Mouse (Mus musculus) thymus, postnatal 36 days (tissue): ENCODE results near the gene Fhl4.
A peak's percentile ranks its signal among the peaks of the same experiment; 100 is the strongest.

ENCODE experiments used
- DNase-seq, 2 experiments: peaks; one replicate each; pipeline ENCODE4 v3.0.0; 2022; ENCODE audit warnings: mixed read lengths in 2 of 2

The Fhl4 gene

DNA sequence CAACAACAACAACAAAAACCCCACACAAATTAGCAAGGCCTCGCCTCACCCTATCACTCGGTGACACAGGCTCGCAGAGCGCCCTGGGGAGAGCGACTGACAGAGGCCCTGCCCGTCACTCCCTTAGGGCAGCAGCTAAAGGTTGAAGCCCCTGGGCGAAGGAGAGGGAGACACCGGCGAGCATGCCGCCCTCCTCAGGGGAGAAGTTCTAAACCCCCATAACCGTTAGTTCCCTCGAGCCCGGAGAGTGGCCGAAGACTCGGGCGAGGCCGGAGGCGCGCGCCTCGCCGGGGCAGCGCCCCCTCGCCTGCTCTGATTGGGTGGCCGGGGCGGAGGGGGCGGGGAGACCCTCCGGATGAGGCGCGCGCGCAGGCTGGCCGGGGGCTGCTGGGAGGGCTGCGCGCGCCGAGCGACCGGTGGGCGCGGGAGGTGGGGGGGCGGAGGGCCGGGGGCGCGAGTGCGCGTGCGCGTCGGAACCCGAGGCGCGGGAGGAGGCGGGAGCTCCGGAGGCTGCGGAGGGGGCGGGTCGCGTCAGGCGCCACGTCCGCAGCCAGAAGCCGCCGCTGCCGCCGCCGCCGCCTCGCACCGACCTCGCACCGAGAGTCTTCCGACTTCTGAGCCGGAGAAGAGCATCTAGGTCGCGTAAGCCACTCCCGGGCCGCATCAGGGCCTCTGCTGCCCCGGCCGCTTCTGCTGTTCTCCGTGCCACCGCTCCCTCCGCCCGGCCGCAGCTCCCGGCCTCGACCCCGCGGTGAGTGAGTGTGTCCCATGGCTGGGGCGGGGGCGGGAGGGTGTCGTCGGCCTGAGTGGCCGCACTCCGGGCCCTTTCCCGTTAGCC is at the start of gene Fhl4, which contains the start of gene Tmem263:
Gene Fhl4, minus strand, starts transcription at position 249 of the 838 bp plus-strand sequence.
Gene Tmem263, plus strand, starts transcription at position 381 of the 838 bp plus-strand sequence.
- DNase-seq: peak; percentile 88 to 90

DNA sequence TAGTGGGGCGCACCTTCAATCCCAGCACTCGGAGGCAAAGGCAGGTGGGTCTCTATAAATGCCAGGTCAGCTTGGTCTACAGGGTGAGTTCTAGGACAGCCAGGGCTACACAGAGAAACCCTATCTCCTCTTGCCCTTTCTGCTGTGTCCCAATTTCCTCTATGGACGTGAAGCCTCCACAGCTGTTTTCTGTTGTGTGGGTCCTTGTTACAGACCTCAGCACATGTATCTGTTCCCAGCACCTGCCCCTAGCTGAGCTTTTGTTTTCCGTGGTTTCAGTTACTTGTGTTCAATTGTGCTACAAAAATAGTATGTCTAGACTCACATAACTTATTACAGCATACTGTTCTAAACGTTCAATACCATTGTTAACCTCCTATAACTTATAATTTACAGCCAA is 46.9 kb upstream of the Fhl4 start:
- no peak for DNase-seq

DNA sequence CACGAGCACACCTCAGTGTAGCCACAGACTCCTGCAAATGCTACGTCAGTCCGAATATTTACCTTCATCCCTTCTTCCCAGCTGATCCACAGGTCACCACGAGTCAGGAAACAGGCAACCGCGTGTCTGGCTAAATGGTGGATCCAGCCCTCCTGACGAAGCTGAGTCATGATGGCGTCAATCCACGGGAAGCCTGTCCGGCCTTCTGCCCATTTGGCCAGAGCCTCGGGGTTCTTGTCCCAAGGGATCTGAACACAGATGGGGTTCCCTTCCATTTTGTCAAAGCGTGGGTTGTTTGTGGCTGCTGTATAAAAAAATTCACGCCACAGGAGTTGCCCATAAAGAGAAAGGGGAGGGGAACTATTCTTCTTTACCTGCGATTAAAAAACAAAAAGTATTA is 44.0 kb upstream of the Fhl4 start:
- DNase-seq: no peak

DNA sequence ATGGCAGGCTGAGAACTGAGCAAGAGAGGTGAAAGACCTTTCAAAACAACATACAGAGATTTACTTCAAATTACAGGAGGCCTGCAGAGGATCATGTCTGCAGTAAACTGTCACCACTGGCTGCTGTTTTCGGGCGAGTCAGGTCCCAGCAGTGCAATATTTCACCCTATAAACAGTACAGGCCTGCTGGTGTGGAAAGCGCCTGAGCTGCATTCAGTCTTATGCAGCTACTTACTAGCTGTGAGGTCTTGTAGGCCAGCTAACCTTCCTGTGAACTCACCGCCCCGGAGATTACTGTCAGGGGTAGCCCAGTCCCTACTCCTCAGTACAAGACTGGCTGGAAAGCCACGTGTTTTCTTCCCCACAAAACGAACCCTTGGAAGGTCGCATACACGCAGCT is 39.2 kb upstream of the Fhl4 start:
- no peak for DNase-seq

DNA sequence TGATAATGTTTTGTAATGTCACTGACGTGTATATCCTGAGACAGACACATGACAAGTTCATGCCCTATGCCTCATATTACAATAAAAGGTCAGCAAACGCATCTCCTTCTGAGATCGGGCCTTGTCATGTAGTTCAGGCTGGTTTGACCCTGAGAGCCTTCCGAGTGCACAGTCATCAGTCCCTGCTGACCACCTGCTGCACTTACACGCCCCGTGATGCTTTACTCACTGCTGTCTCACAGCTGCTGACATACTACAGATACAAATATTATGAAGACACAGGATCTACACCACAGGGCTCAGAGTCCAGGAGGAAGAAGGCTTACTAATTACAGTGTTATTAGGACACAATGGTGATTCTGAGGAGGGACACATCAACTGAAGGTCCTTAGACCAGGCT is 34.3 kb upstream of the Fhl4 start:
- DNase-seq: no peak

DNA sequence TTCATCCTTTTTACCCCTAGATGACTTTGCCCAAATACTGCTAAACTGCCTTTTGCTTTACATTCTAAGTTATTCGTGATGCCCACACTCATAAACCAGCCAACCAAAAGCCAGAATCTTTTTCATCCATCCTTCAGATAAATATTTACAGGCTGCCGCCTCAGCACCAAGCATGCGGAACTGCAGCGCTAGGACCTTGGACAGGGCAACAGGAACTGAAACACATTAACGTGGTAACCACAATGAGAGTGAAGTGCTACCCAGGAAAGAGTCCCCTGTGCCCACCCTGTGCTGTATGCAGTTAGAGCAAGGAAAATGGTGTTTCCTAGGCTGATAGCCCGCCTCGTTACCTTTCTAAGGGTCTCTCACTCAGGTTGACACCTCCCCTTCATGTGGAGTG is 26.2 kb upstream of the Fhl4 start:
- DNase-seq: peak; percentile 27 to 29

- DNase-seq: peak; percentile 85 to 93
These were observed 25.3 kb upstream of the Fhl4 start, which contains the start of gene Mterf2 for GRCm38 (mm10) chr10:85127395-85128287. Mterf2 (minus strand) TSS chr10:85128027.

DNA sequence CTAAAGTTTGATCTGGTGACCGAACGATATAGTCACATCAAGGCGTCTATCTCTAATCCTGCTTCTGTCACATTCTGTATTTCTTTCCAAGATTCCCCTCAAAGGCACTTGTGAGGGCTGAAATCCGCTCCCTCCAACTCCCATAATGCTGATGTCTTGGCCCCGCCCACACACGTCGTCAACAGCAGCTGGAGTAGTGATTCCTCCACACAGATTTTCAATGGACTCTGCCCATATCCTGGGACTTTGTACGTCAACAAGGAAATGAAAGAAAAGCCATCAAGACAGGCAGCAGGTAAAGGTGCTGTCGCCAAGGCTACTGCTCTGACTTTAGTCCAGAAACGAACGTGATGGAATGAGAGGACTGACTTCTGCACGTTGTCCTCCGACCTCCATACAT is 22.9 kb upstream of the Fhl4 start:
- no peak for DNase-seq

GRCm38 (mm10) chr10:85114409-85114808 is 12.1 kb upstream of the Fhl4 start:
- DNase-seq: no peak

GRCm38 (mm10) chr10:85103085-85103885 is 990 bp upstream of the Fhl4 start:
- DNase-seq: peak in 1 of 2 experiments; percentile 32

DNA sequence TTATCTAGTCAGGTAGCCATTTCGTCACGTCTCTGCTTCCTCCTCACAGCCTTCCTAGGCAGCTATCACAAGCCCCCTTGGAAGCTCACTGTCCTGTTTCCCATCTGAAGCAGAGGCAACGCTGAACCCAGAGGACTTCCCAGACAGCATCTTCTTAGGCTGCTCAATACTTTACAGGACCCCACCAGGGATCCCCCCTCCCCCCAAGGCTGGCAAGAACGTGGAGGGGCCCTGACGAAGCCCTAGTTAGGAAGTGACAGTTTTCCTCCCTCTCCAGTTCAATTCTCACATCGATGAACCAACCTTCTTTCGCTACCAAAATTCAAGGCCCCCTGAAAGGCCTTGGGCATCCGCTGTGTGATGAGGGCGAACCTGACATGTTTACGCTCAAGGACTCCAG is 454 bp downstream of the Fhl4 start:
- DNase-seq: peak in 1 of 2 experiments; percentile 57

DNA sequence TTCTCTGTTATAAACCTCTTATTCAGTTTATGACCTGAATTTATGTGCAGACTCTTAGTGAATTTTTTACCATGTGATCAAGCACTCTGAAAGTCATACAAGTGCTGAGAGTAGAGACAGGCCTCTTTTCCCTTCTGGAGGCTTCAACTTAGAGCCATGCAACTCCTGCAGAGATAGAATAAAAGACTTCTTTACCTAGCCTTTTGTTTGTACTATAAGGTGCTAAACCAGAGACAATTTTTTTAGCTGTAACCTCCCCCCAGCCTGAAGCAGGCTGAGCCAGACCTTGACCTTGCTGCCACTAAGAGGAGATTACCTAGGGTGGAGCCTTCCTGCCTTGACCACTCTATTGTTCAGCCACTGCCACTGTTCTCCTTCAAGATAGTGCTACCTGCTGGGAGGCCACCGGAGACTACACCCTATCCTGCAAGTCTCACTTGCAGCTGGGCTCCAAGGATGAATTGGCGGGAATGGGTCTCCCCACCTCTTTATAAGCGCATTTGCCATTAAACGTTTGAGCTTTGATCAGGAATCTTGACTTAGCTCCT is 30.6 kb downstream of the Fhl4 start:
- no peak for DNase-seq

DNA sequence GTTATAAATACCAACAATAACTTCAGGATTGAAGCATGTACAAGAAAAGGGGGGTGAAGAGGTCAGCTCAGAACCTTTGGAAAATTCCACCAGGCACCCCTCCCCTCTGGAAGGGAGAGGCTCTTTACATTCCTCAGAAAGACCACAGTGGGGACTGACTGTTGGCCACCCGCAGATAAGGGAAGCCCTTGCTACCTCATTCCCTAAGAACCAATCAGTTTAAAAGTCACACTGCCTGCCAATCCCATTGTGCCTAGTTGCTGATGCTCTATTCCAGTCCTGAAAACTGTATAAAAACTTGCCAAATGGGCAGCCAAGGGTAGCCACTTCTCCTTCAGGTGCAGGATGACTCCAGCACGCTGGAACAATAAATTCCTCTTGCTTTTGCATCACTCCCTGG is 47.4 kb downstream of the Fhl4 start:
- no peak for DNase-seq

GRCm38 (mm10) chr10:85052451-85052850 is 49.8 kb downstream of the Fhl4 start:
- DNase-seq: no peak

DNA sequence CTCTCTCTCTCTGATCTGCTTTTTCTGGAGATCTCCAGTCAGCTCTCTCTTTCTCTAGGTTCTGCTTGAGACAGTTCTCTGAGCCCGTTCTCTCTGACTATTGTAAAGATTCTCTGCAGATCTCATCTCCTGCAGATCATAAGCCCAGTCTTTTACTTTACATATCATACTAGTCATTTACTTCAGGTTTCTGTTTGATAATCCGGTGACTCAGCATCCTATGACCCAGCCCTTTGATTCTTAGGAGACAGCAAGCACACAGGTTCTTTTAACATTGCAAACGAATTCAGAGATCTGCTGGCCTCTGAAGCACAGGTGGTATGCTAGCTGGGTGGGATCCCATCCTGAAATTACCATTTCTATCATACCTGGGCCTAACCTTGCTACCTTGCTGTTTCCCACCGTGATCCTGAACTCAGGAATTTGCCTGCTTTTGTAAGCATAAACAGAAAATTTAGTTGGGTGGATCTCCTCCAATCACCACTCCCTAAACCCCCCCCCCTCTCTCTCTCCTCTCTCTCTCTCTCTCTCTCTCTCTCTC is 51.6 kb downstream of the Fhl4 start:
- no peak for DNase-seq

DNA sequence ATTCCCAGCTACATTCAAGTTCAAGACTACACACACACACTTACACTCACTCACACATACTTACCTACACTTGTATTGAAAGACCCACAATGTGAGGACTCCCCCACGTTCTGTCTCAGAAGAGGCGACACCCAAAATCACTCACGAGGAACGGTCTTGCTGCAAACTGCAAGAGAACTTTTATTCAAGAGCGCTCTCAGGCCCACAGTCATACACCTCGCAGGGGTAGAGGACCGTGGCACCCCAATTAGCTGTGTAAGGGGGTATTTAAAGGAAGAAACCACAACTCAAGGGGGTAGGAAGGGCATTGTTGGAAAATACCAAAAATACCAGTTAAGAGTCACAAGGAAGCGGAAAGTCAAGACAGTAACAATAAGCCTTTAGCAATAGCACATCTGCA is 54.3 kb downstream of the Fhl4 start:
- no peak for DNase-seq

DNA sequence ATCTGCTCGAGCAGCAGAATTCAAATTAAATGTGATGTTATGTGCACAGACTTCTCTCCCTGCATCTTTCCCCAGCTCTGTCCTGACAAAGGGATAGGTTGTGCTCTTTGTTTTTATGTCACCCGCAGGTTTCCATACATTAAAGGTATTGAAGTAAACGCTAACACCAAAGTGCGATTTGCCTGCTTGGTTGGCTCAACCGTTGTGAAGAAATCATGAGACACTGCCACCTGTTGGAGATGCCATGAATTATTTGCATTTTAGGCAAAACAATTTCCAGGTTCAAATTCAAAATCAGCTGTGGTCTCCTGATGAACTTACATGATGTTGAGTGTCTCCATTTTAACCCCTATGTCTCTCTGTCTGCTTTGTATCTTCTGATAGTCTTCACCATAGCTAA is 55.7 kb downstream of the Fhl4 start:
- no peak for DNase-seq
